Mouse (Mus musculus) intestine, embryonic 14.5 days (tissue): Measurements from ENCODE around the gene Ppp2r5c. TPM values are rescaled to one million over a fixed set of nuclear protein-coding genes. Genes with fewer than 3 reads are reported as not detected.

ENCODE experiments used
- ATAC-seq: fragments of 200-750 bp; cut with Nextera tagmentation; replicated peaks from 2 replicates; pipeline ENCODE4 v1.8.0; 2017; ENCODE audit warnings: low read depth, moderate number of reproducible peaks, moderate TSS enrichment, moderate library complexity; ENCODE audit not compliant: low FRiP score, low TSS enrichment
- DNase-seq: peaks from one replicate; pipeline ENCODE4 v3.0.0-alpha.2; 2018; ENCODE audit warnings: low spot score
- H3K27ac ChIP-seq: fragments of 300-500 bp; sonication (generic); 2 replicates; pipeline ENCODE4 v1.5.1; 2014; ENCODE audit warnings: low read depth, mild to moderate bottlenecking, control low read depth
- H3K27me3 ChIP-seq: fragments of 300-500 bp; sonication (generic); replicated peaks from 2 replicates; pipeline ENCODE4 v1.6.1; 2014; ENCODE audit warnings: low read length, control low read depth; ENCODE audit not compliant: control insufficient read depth, insufficient read depth
- H3K36me3 ChIP-seq: fragments of 300-500 bp; sonication (generic); 2 replicates; pipeline ENCODE4 v1.6.1; 2014; ENCODE audit warnings: low read length, control low read depth; ENCODE audit not compliant: control insufficient read depth, insufficient read depth
- H3K4me1 ChIP-seq: fragments of 300-500 bp; sonication (generic); replicated peaks from 2 replicates; pipeline ENCODE4 v1.6.1; 2014; ENCODE audit warnings: low read length, control low read depth, mixed read lengths; ENCODE audit not compliant: control insufficient read depth, insufficient read depth
- H3K4me2 ChIP-seq: fragments of 300-500 bp; sonication (generic); 2 replicates; pipeline ENCODE4 v1.6.1; 2014; ENCODE audit warnings: low read length
- H3K4me3 ChIP-seq: fragments of 300-500 bp; sonication (generic); 2 replicates; pipeline ENCODE4 v1.5.1; 2014; ENCODE audit warnings: low read depth, low read length, control low read depth, mixed read lengths
- H3K9ac ChIP-seq: fragments of 300-500 bp; sonication (generic); 2 replicates; pipeline ENCODE4 v1.6.1; 2014; ENCODE audit warnings: mild to moderate bottlenecking, low read length
- H3K9me3 ChIP-seq: fragments of 300-500 bp; sonication (generic); 2 replicates; pipeline ENCODE4 v1.6.1; 2016; ENCODE audit warnings: low read length, control low read depth; ENCODE audit not compliant: control insufficient read depth
- WGBS: fragments of 180-500 bp; shearing (Covaris S2); extraction: QIAGEN DNeasy Blood & Tissue Kit; methylation state at CpG from one replicate; pipeline ENCODE4 v1.1.7; 2014; 5-methylcytosine and 5-hydroxymethylcytosine counted together
- polyA plus RNA-seq: library from polyadenylated mRNA; unstranded; fragments of >200 nt; fragmentation: Nextera tagmentation; extraction: Ambion mirVana; gene quantifications from 2 replicates; pipeline ENCODE4 v1.2.1, GENCODE M21; 2014

Ppp2r5c gene
- polyA plus RNA-seq, 1 experiment from 2014 or later = 153 TPM

DNA sequence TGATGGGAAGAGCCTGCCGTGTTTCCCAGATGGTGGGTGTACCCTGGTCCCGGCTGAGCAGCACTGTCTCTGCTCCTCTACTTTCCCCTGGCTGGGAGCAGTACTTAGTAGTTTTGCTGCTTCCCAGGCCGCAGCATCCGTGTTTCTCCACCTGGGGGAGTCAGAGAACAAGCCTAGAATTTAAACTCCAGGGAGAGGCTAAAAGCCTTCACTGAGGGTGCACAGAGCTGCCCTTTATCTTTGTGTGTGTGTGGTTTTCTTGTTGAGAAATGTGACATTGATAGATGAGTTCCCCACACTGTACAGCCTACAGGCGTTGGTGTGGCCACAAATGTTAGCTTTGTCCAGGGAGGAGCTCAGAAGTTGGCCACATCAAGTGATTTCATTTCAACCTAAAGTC is 7.3 kb downstream of the Ppp2r5c start:
- no peak overlapping the region for H3K4me2 ChIP-seq
- H3K4me1 ChIP-seq = no peaks in the 10 kb centered on the region
- H3K9me3 ChIP-seq = no peaks in the 10 kb centered on the region
- whole genome bisulfite sequencing = 9% methylated on average over 5 of the region's 5 CpGs
- H3K9ac ChIP-seq = no peak overlapping the region
- H3K27me3 ChIP-seq = no peaks in the 10 kb centered on the region
- no peaks in the 10 kb centered on the region for H3K36me3 ChIP-seq
- H3K27ac ChIP-seq = no peak overlapping the region
- H3K4me3 ChIP-seq = no peak overlapping the region
- peak; percentile 66; the same call in 1 of the 2 replicates for ATAC-seq
- peak; percentile 83 for DNase-seq

- H3K27ac ChIP-seq = no peak overlapping the region
- WGBS = 89% methylated on average over 7 of the region's 7 CpGs
- no peaks in the 10 kb centered on the region for H3K27me3 ChIP-seq
- no peak for DNase-seq
- H3K4me3 ChIP-seq = no peak overlapping the region
- no peaks in the 10 kb centered on the region for H3K36me3 ChIP-seq
- H3K4me1 ChIP-seq = no peaks in the 10 kb centered on the region
- H3K4me2 ChIP-seq = no peak overlapping the region
- no peaks in the 10 kb centered on the region for H3K9me3 ChIP-seq
- no peak overlapping the region for H3K9ac ChIP-seq
- ATAC-seq = no peak
These were observed 9.1 kb downstream of the Ppp2r5c start for GRCm38 (mm10) chr12:110456024-110456423.

- 84% methylated on average over 6 of the region's 6 CpGs for WGBS
- no peak overlapping the region for H3K27ac ChIP-seq
- no peak for ATAC-seq
These were observed 11.7 kb downstream of the Ppp2r5c start for GRCm38 (mm10) chr12:110458667-110459066.

DNA sequence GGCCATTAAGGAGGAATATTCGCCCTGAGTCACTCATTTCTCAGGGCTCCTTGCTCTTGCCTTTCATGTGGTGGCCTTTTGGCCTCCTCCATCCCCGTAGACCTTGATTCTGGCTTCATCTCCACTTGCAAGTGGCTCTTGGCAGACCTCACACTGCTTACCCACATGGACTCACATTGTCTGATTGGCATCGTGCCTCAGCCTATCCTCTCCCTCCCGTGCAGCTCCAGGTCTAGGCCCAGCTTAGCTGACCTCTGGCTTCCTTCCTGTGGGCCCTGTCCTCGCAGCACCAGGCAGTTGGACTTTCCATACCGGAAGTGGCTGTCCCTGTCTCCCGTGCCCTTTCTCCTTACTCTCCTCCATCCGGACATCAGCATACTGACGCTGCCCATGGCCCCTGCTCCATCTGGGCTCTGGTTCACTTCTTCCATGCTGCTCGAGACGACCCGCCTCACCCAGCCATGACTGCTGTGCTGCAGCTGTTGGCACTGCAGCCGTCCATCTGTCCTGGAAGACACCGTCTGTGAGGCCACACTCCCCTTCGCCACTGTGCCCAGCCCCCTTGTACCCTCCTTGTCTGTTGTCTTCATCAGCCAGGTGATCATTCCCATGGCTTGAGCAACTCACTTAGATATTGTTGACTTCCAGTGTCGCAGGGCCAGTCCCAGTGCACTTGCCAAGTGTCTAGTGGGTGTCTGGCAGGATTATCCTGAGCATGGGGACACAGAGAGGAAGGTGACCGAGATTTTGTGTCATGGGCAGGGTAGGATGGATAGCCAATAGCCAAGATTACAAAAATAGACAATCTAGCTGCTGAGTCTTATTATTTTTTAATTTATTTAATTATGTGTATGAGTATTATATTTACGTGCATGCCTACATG is 13.7 kb downstream of the Ppp2r5c start:
- H3K9me3 ChIP-seq = no peaks in the 10 kb centered on the region
- no peak overlapping the region for H3K9ac ChIP-seq
- H3K4me2 ChIP-seq = no peak overlapping the region
- 84% methylated on average over 18 of the region's 18 CpGs for WGBS
- DNase-seq (no peak), ATAC-seq (no peak)
- H3K4me3 ChIP-seq = no peak overlapping the region
- no peaks in the 10 kb centered on the region for H3K27me3 ChIP-seq
- no peaks in the 10 kb centered on the region for H3K36me3 ChIP-seq
- H3K27ac ChIP-seq = no peak overlapping the region
- H3K4me1 ChIP-seq = no peaks in the 10 kb centered on the region

More at GRCm38 (mm10) chr12:110458667-110459066, 11.7 kb downstream of the Ppp2r5c start:
- H3K9me3 ChIP-seq = no peaks in the 10 kb centered on the region
- H3K4me2 ChIP-seq = no peak overlapping the region
- no peaks in the 10 kb centered on the region for H3K27me3 ChIP-seq
- H3K4me3 ChIP-seq = no peak overlapping the region
- no peak overlapping the region for H3K9ac ChIP-seq
- H3K36me3 ChIP-seq = no peaks in the 10 kb centered on the region
- no peak for DNase-seq
- no peaks in the 10 kb centered on the region for H3K4me1 ChIP-seq

- no peak for DNase-seq
- Histone ChIP-seq H3K4me2 (no peak overlapping the region), H3K4me1 (no peaks in the 10 kb centered on the region), H3K4me3 (no peak overlapping the region), H3K9ac (no peak overlapping the region), H3K27me3 (no peaks in the 10 kb centered on the region), H3K27ac (no peak overlapping the region), H3K36me3 (no peaks in the 10 kb centered on the region), H3K9me3 (no peaks in the 10 kb centered on the region)
- no peak for ATAC-seq
- 61% methylated on average over 8 of the region's 8 CpGs for WGBS
These were observed 16.8 kb downstream of the Ppp2r5c start for GRCm38 (mm10) chr12:110463711-110464110.

GRCm38 (mm10) chr12:110471426-110471825 is 24.5 kb downstream of the Ppp2r5c start:
- 79% methylated on average over 3 of the region's 3 CpGs for WGBS

GRCm38 (mm10) chr12:110472247-110472646 is 25.3 kb downstream of the Ppp2r5c start:
- H3K9ac ChIP-seq = no peak overlapping the region
- ATAC-seq (no peak), DNase-seq (no peak)
- H3K36me3 ChIP-seq = no peaks in the 10 kb centered on the region
- no peaks in the 10 kb centered on the region for H3K4me1 ChIP-seq
- H3K4me3 ChIP-seq = no peak overlapping the region
- no peak overlapping the region for H3K27ac ChIP-seq
- no peak overlapping the region for H3K4me2 ChIP-seq
- H3K27me3 ChIP-seq = no peaks in the 10 kb centered on the region
- WGBS = 80% methylated on average over 3 of the region's 3 CpGs
- H3K9me3 ChIP-seq = no peaks in the 10 kb centered on the region

More at GRCm38 (mm10) chr12:110471426-110471825, 24.5 kb downstream of the Ppp2r5c start:
- Histone ChIP-seq H3K4me1 (no peaks in the 10 kb centered on the region), H3K4me2 (no peak overlapping the region), H3K27me3 (no peaks in the 10 kb centered on the region), H3K9me3 (no peaks in the 10 kb centered on the region), H3K9ac (no peak overlapping the region), H3K36me3 (no peaks in the 10 kb centered on the region), H3K4me3 (no peak overlapping the region), H3K27ac (no peak overlapping the region)
- DNase-seq = no peak
- ATAC-seq = no peak

DNA sequence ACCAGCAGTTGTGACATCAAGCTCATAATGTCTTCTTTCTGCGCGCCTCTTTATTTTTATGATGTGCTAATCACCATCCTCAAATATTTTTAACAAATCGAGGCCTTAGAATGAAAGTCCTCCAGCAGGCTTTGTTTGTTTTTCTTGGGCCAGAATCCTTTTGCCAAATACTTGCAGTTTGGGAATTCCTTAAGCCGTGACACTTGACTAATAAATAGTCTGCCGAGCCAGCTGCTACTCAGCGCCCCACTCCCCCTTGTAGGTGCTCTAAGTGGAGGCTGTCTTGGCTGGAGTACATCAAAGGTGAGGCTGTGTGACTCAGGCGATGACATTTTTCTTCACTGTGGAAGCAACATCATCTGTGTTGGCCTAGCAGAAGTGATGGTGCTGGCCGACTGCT is 27.6 kb downstream of the Ppp2r5c start:
- Histone ChIP-seq H3K9ac (no peak overlapping the region), H3K27me3 (no peaks in the 10 kb centered on the region), H3K4me3 (no peak overlapping the region), H3K4me2 (no peak overlapping the region), H3K36me3 (peaks cover 7% of the 10 kb centered on the region; the same call in 1 of the 2 replicates), H3K9me3 (no peaks in the 10 kb centered on the region), H3K4me1 (no peaks in the 10 kb centered on the region), H3K27ac (no peak overlapping the region)
- no peak for DNase-seq
- no peak for ATAC-seq
- 42% methylated on average over 8 of the region's 8 CpGs for WGBS

- H3K9ac ChIP-seq = no peak overlapping the region
- no peaks in the 10 kb centered on the region for H3K9me3 ChIP-seq
- H3K4me1 ChIP-seq = no peaks in the 10 kb centered on the region
- no peak overlapping the region for H3K27ac ChIP-seq
- H3K4me2 ChIP-seq = no peak overlapping the region
- 61% methylated on average over 9 of the region's 9 CpGs for WGBS
- H3K4me3 ChIP-seq = no peak overlapping the region
- ATAC-seq = no peak
- DNase-seq = no peak
- H3K27me3 ChIP-seq = no peaks in the 10 kb centered on the region
- peaks cover 7% of the 10 kb centered on the region; the same call in 1 of the 2 replicates for H3K36me3 ChIP-seq
These were observed 29.6 kb downstream of the Ppp2r5c start for GRCm38 (mm10) chr12:110476561-110476960.
